Mouse (Mus musculus) liver, adult 2 months (tissue): ENCODE data around the gene Zbtb4.

Experiments
- CTCF ChIP-seq: fragments of 200-500 bp; IDR thresholded peaks from 2 replicates; pipeline ENCODE4 v1.5.1; 2011; ENCODE audit warnings: low read depth, low read length, control low read depth
- POLR2A ChIP-seq: fragments of 200-500 bp; IDR thresholded peaks from 2 replicates; pipeline ENCODE4 v1.6.1; 2011; ENCODE audit warnings: low read length, control low read depth; ENCODE audit not compliant: insufficient read depth; ENCODE audit errors: extremely low read depth

DNA sequence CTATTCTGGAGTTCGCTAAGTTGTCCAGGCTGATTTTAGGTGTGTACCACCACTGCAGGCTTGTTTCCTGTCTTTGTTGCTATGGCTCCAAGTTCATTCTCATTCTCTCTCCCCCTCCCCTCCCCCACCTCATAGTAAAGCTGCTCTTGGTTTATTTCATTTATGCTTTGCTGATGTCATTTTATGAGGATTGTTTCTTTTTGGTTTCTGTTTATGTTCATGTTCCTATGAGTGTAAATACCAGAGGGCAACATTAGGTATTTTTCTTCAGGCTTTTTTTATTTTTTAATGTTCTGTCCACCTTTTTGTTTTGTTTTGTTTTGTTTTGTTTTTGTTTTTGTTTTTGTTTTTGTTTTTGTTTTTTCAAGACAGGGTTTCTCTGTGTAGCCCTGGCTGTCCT is 3.8 kb upstream of the Zbtb4 start, which contains the start of gene Slc35g3:
- TF ChIP-seq CTCF: no peak
- no peak for TF ChIP-seq POLR2A
